Mouse (Mus musculus): ENCODE results near the gene Vcp. TPM values are rescaled to one million over a fixed set of nuclear protein-coding genes. Genes with fewer than 3 reads are reported as not detected.
"Not testable (repeated sequence)": the region's sequence is repeated elsewhere in the genome, so short reads cannot be mapped to it uniquely, and the experiment has no call there.

Gene Vcp
- polyA plus RNA-seq (2014; fragmentation: Nextera tagmentation; extraction: Ambion mirVana) = 378 and 531 TPM in 2 replicates

DNA sequence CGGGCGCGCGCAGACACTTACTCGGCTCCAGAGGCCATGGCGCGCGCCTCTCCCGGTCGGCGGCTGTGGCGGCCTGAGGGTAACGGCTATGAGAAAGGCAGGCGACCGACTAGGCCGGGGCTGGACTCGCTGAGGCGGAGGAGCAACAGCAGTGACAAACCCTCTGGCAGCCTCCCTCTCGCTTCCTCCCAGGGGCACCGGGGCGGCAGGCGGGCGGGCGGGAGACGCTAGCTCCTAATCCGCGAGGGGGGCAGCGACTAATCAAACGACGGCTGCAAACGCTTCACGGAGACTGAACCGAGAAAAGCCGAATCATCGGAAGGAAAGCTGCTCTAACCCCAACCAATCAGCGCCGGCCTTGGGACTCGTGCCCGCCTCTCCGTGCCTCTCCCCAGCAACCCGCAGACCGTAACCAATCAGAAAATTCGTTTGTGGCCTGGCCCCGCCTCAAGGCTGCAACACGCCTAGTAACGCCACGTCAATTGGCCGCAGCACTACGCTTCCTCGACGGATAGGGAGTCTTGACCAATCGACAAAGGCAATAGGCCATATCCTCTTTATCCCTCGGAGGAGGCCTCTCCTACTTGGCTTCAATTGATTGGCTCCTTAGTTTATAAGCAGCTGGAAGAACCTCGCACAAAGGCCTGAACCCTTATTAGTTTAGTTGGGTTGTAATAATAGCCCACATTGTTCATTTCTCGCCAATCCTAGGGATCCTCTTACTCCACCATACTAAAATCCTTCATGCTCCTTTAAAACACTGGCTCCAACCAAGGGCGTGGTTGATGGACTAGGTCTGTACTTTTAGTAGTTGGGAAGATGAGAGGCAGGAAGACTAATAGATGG is at the start of gene Vcp:
Gene Vcp (minus strand): TSS at position 367 of the 846 bp plus-strand sequence.
- H3K4me2 ChIP-seq (ENCODE audit: low read length) = peak within 1 kb of the TSS; percentile 87
- ATAC-seq (ENCODE audit: low FRiP score, low TSS enrichment) (peak; percentile 99), DNase-seq (peak; percentile 99)
- peak within 1 kb of the TSS; percentile 94 for H3K9ac ChIP-seq (replicated peaks; ENCODE audit: low read length)
- not testable (repeated sequence) for H3K27me3 ChIP-seq (ENCODE audit: control insufficient read depth, insufficient read depth, low read length); H3K9me3 ChIP-seq (ENCODE audit: control insufficient read depth, low read length)
- WGBS = under 1% methylated on average over 46 of the region's 56 CpGs
- H3K27ac ChIP-seq (replicated peaks; ENCODE audit: low read depth, low read length) = peak within 1 kb of the TSS; percentile 97
- peaks cover 21% of the 10 kb centered on the region for H3K4me1 ChIP-seq (ENCODE audit: control insufficient read depth, insufficient read depth, low read length)
- H3K4me3 ChIP-seq (replicated peaks; ENCODE audit: low read depth, low read length) = peak within 1 kb of the TSS; percentile 93
- peaks cover 12% of the 10 kb centered on the region for H3K36me3 ChIP-seq (ENCODE audit: control insufficient read depth, insufficient read depth, low read length)

DNA sequence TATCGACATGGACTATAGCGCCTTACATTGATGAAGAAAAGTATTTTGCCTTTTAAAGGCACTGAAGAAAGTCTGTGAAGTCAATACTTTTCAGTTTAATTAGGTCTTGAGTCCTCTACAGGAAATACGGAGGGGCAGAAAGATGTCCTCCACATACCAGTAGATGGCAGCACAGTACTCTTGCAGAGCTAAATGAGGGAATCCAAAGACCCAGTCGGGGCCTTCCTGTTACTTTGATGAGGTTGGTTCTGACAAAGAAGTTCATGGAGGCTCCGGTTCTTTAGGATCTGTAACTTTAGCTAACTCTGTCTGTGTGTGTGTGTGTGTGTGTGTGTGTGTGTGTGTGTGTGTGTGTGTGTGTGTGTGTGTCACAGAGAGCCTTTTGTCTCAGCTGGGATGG is 46.9 kb upstream of the Vcp start:
- H3K27me3 ChIP-seq (ENCODE audit: control insufficient read depth, insufficient read depth, low read length) = no peaks in the 10 kb centered on the region
- H3K4me3 ChIP-seq (replicated peaks; ENCODE audit: low read depth, low read length) = no peak overlapping the region
- no peak overlapping the region for H3K9ac ChIP-seq (replicated peaks; ENCODE audit: low read length)
- no peaks in the 10 kb centered on the region for H3K9me3 ChIP-seq (ENCODE audit: control insufficient read depth, low read length)
- peaks cover 25% of the 10 kb centered on the region for H3K4me1 ChIP-seq (ENCODE audit: control insufficient read depth, insufficient read depth, low read length)
- no peaks in the 10 kb centered on the region for H3K36me3 ChIP-seq (ENCODE audit: control insufficient read depth, insufficient read depth, low read length)
- ATAC-seq (ENCODE audit: low FRiP score, low TSS enrichment) = no peak
- H3K4me2 ChIP-seq (ENCODE audit: low read length) = peak overlapping the region; percentile 71
- WGBS = 7% methylated on average over 5 of the region's 5 CpGs
- H3K27ac ChIP-seq (replicated peaks; ENCODE audit: low read depth, low read length) = no peak overlapping the region
- peak; percentile 94 for DNase-seq

DNA sequence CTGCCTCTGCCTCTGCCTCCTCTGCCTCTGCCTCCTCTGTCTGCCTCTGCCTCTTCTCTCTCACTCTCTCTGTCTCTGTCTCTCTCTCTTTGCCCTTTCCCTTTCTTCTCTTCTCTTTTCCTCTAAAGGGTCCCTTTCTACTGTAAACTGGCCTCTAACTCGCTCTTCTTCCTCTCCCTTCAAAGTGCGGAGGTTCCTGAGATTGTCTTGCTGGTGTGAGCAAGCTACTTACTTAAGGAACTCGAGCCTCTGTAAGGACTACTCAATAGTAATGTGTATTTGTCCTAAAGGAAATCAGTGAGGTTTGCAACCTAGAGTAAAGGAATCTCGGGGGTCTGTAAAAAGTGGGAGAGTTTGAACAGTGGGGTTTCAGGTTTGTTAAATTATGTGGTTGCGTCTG is 46.3 kb upstream of the Vcp start:
- no peak overlapping the region for H3K27ac ChIP-seq (replicated peaks; ENCODE audit: low read depth, low read length)
- 62% methylated on average over 5 of the region's 5 CpGs for WGBS
- H3K27me3 ChIP-seq (ENCODE audit: control insufficient read depth, insufficient read depth, low read length) = no peaks in the 10 kb centered on the region
- H3K4me2 ChIP-seq (ENCODE audit: low read length) = peak overlapping the region; percentile 71
- H3K4me3 ChIP-seq (replicated peaks; ENCODE audit: low read depth, low read length) = peak overlapping the region; percentile 52; the same call in 1 of the 2 replicates
- no peak for ATAC-seq (ENCODE audit: low FRiP score, low TSS enrichment)
- no peak overlapping the region for H3K9ac ChIP-seq (replicated peaks; ENCODE audit: low read length)
- H3K4me1 ChIP-seq (ENCODE audit: control insufficient read depth, insufficient read depth, low read length) = peaks cover 25% of the 10 kb centered on the region
- DNase-seq = no peak
- H3K9me3 ChIP-seq (ENCODE audit: control insufficient read depth, low read length) = no peaks in the 10 kb centered on the region
- no peaks in the 10 kb centered on the region for H3K36me3 ChIP-seq (ENCODE audit: control insufficient read depth, insufficient read depth, low read length)

DNA sequence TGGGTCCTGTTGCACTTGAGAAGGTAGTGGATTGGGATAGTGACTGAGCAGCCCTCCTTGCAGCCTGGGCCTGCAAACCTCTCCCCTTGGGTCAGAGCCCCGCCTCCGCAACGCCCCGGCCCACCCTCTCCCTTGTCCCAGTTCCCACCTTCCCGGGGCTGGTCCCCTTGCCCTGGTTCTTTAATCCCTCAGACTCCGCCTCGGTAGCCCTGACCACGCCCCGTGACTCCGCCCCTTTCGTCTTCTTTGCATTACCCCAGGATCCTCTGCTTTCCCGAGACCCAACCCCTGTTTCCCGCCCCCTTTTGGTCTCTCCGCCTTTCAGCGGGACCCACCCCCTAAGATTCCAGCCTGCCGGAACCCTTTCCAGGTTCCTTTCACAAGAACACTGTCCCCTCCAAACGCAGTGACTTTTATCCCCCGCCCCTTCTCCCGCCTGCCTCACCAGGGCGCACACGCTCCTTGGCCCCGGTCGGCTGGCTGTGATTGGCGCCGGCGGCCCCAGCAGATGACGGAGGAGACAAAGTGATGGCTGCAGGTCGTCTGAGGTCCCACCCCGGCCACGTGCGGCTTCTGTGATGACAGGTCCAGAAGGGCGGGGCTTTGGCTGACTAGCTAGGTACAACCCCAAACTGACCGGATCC is 45.5 kb upstream of the Vcp start, which contains the start of gene Fam214b:
Gene Fam214b (minus strand): TSS at position 562 of the 644 bp plus-strand sequence.
- peak; percentile 98 for DNase-seq
- Histone ChIP-seq H3K27ac (replicated peaks; ENCODE audit: low read depth, low read length) (peak within 1 kb of the TSS; percentile 92), H3K27me3 (ENCODE audit: control insufficient read depth, insufficient read depth, low read length) (no peaks in the 10 kb centered on the region), H3K4me2 (ENCODE audit: low read length) (peak within 1 kb of the TSS; percentile 71), H3K9ac (replicated peaks; ENCODE audit: low read length) (peak within 1 kb of the TSS; percentile 65), H3K4me1 (ENCODE audit: control insufficient read depth, insufficient read depth, low read length) (peaks cover 27% of the 10 kb centered on the region), H3K4me3 (replicated peaks; ENCODE audit: low read depth, low read length) (peak within 1 kb of the TSS; percentile 52), H3K36me3 (ENCODE audit: control insufficient read depth, insufficient read depth, low read length) (no peaks in the 10 kb centered on the region), H3K9me3 (ENCODE audit: control insufficient read depth, low read length) (no peaks in the 10 kb centered on the region)
- under 1% methylated on average over 33 of the region's 33 CpGs for WGBS
- peak; percentile 83 for ATAC-seq (ENCODE audit: low FRiP score, low TSS enrichment)

DNA sequence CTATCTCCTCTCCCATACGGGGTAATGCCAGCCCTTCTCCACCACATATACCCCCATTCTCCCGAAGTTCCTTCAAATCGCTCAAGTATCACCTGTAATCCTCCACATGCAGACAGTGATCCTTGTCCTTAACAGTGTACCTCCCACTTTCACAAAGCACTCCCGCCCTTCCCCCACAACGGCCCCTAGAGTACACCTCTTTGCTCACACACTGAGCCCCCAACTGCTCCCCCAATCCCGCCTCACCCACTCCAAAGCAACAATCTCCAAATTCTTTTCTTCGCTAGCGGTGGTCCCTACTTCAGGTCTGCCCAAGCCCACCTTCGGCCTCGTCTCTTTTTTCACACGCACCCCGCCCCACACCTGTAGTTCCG is 45.0 kb upstream of the Vcp start:
- Histone ChIP-seq H3K9ac (replicated peaks; ENCODE audit: low read length) (peak overlapping the region; percentile 65), H3K27me3 (ENCODE audit: control insufficient read depth, insufficient read depth, low read length) (no peaks in the 10 kb centered on the region), H3K36me3 (ENCODE audit: control insufficient read depth, insufficient read depth, low read length) (no peaks in the 10 kb centered on the region), H3K4me1 (ENCODE audit: control insufficient read depth, insufficient read depth, low read length) (peaks cover 31% of the 10 kb centered on the region), H3K4me2 (ENCODE audit: low read length) (peak overlapping the region; percentile 71), H3K4me3 (replicated peaks; ENCODE audit: low read depth, low read length) (peak overlapping the region; percentile 52), H3K9me3 (ENCODE audit: control insufficient read depth, low read length) (no peaks in the 10 kb centered on the region), H3K27ac (replicated peaks; ENCODE audit: low read depth, low read length) (peak overlapping the region; percentile 92)
- ATAC-seq (ENCODE audit: low FRiP score, low TSS enrichment) (peak; percentile 1; the same call in 1 of the 2 replicates), DNase-seq (peak; percentile 57)
- WGBS = 1% methylated on average over 13 of the region's 13 CpGs

DNA sequence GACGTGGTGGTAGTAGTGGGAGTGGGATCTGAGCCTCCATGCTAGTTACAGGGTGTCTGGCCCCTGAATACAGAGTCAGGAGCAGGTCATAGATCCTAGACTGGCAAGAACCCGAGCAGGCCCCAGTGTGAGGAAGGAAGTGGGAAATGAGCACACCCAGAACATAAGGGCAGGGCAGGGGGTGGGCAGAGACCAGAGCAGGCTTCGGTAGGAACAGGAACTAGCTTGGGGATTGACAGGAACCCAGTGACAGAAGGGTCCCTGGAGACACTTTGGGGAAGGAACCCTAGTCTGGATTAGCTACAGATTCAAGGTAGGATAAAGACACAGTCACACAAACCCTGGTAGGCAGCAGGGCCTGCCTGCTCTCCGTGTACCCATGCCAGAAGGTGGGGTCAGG is 44.4 kb upstream of the Vcp start:
- peak; percentile 38 for DNase-seq

DNA sequence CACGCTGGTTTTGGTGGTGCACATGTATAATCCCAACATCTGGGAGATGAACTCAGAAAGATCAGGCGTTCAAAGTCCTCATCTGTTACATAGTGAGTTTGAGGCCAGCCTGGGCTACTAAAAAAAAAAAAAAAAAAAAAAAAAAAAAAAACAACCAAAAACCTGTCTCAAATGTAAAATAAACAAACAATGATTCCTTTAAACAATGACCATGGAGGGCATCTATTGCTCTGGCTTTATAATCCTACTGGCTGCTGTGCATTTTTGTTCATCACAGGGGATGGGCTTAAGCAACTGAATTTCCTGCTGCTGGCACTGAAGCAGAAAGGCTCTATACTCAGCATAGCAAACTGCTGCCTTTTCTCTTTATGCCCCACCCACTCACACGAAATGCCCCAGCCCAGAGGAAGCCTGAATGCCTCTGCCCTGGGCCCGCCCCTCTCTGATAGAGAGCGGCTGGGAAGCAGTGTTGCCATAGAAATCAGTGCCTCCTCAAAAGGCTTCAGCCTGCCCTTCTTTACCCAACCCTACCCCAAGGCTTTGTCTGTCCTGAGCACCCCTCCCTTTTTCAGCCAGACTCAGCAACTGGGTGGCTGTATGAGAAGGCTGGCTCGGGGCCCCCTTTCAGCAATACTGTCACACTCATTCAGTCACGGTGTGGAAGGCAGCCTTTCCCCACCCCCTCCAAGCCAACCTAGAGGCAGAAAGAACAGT is 43.5 kb upstream of the Vcp start:
- ATAC-seq (ENCODE audit: low FRiP score, low TSS enrichment) (peak; percentile 70), DNase-seq (peak; percentile 90)
- H3K4me1 ChIP-seq (ENCODE audit: control insufficient read depth, insufficient read depth, low read length) = peaks cover 40% of the 10 kb centered on the region
- no peaks in the 10 kb centered on the region for H3K27me3 ChIP-seq (ENCODE audit: control insufficient read depth, insufficient read depth, low read length)
- H3K4me2 ChIP-seq (ENCODE audit: low read length) = peak overlapping the region; percentile 71
- peak overlapping the region; percentile 52 for H3K4me3 ChIP-seq (replicated peaks; ENCODE audit: low read depth, low read length)
- peak overlapping the region; percentile 65 for H3K9ac ChIP-seq (replicated peaks; ENCODE audit: low read length)
- H3K36me3 ChIP-seq (ENCODE audit: control insufficient read depth, insufficient read depth, low read length) = no peaks in the 10 kb centered on the region
- WGBS = 1% methylated on average over 7 of the region's 7 CpGs
- peak overlapping the region; percentile 92 for H3K27ac ChIP-seq (replicated peaks; ENCODE audit: low read depth, low read length)
- no peaks in the 10 kb centered on the region for H3K9me3 ChIP-seq (ENCODE audit: control insufficient read depth, low read length)

More for the DNA sequence above, 44.4 kb upstream of the Vcp start:
- Histone ChIP-seq H3K4me2 (ENCODE audit: low read length) (peak overlapping the region; percentile 71), H3K4me3 (replicated peaks; ENCODE audit: low read depth, low read length) (peak overlapping the region; percentile 52), H3K9ac (replicated peaks; ENCODE audit: low read length) (peak overlapping the region; percentile 65), H3K27ac (replicated peaks; ENCODE audit: low read depth, low read length) (peak overlapping the region; percentile 92), H3K27me3 (ENCODE audit: control insufficient read depth, insufficient read depth, low read length) (no peaks in the 10 kb centered on the region), H3K36me3 (ENCODE audit: control insufficient read depth, insufficient read depth, low read length) (no peaks in the 10 kb centered on the region), H3K4me1 (ENCODE audit: control insufficient read depth, insufficient read depth, low read length) (peaks cover 31% of the 10 kb centered on the region), H3K9me3 (ENCODE audit: control insufficient read depth, low read length) (no peaks in the 10 kb centered on the region)
- ATAC-seq (ENCODE audit: low FRiP score, low TSS enrichment) = no peak
- 3% methylated on average over 4 of the region's 4 CpGs for WGBS

DNA sequence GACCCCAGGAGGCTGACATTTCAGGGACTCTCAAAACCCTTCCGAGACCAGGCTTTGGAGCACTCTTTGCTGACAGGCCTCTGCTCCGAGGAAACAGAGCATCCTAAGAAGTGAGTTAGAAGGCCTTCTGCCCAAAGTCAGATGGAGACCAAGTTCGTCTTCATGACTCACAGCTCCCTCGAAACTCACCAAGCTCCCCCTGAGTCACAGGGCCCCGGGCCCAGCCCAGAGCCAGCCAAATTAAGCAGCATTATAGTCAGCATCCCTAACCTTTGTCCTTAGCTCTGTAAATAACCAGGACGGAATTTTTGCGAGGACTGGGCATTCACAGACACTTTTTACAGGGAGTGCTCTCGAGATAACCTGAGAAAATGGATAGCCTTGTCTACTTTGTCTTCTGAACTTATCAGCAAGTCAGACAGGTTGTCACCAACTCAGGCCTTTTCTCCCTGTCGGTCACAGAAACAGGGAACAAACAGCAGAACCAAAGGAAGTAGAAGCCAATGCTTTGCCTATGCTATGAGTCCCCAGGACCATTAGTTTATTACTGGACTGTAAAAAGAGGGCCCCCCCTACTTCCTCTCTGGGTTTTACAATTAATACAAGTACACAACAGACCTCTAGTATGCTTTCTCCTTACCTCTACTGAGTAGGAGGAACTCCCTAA is 40.7 kb upstream of the Vcp start:
- ATAC-seq (ENCODE audit: low FRiP score, low TSS enrichment) = no peak
- no peak overlapping the region for H3K4me3 ChIP-seq (replicated peaks; ENCODE audit: low read depth, low read length)
- H3K9ac ChIP-seq (replicated peaks; ENCODE audit: low read length) = peak overlapping the region; percentile 18; the same call in 1 of the 2 replicates
- peak overlapping the region; percentile 85 for H3K4me2 ChIP-seq (ENCODE audit: low read length)
- no peak for DNase-seq
- WGBS = 51% methylated on average over 9 of the region's 9 CpGs
- H3K4me1 ChIP-seq (ENCODE audit: control insufficient read depth, insufficient read depth, low read length) = peaks cover 53% of the 10 kb centered on the region
- H3K36me3 ChIP-seq (ENCODE audit: control insufficient read depth, insufficient read depth, low read length) = peaks cover 11% of the 10 kb centered on the region
- H3K27ac ChIP-seq (replicated peaks; ENCODE audit: low read depth, low read length) = peak overlapping the region; percentile 78
- H3K9me3 ChIP-seq (ENCODE audit: control insufficient read depth, low read length) = no peaks in the 10 kb centered on the region
- H3K27me3 ChIP-seq (ENCODE audit: control insufficient read depth, insufficient read depth, low read length) = no peaks in the 10 kb centered on the region
